Mouse (Mus musculus): ENCODE results near the gene Adam22. TPM values are rescaled to one million over a fixed set of nuclear protein-coding genes. Genes with fewer than 3 reads are reported as not detected.

Gene Adam22
- polyA plus RNA-seq, 1 experiment = not detected

DNA sequence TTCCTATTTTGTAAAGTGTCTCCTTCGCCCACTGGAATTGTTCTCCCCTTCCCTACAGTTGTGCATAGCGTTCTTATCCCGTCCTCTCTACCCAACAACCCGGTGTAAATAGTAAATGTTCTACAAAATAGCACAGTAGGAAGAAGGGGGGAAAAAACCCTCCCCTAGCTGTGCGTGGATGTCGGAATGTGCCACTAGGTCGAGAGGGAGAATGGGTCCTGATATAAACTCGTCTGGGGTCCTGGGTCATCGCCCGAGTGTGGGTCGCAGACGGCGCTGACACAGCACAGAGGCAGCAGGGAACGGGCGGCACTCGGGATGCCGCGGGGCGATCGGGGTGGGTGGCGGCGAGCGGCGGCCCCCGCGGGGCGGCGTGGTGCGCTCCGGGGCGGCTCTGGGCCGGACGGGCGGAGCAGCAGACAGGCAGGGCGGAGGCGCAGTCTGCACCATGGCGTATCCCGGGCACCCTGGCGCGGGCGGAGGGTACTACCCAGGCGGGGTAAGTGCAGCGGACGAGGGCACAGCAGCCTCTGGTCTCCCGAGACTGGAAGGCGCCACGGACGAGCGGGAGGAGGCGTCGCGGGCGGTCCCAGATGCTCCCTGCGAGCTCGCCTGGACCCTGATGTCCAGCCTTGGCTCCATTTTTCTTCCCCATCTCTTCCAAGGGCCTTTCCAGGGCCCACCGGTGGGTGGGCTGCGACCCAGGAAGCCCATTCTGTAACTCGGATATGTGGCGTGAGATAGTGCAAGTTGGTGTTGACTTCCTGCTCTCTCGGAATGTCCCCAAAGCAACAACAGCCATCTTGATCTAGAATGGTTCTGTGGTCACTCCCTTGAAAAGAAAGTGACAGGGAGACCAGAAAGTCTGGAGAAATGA lies 311.6 kb downstream of the Adam22 start:
- no peak for TF ChIP-seq GATA1 (IDR thresholded peaks at IDR 0.05; ENCODE audit: low read length)

DNA sequence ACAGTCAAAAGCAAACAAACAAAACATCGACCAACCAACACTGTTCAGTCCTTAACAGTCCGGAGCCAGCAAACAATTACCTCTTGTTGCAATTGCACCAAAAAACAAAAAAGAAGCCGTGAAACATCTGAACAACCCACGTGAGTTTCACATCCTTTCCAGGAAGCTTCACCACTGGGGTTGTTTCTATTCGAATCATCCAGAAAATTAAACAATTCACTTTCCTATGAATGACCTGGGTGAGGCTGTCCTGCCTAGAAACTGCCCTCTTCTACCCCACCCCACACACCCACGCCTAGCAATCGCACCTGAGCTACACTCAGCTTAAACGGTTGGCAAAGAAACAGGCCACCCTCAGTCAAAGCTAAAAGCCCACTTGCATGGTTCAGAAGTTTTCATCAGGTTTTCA lies 312.2 kb downstream of the Adam22 start:
- no peak for TF ChIP-seq GATA1 (IDR thresholded peaks at IDR 0.05; ENCODE audit: low read length)

DNA sequence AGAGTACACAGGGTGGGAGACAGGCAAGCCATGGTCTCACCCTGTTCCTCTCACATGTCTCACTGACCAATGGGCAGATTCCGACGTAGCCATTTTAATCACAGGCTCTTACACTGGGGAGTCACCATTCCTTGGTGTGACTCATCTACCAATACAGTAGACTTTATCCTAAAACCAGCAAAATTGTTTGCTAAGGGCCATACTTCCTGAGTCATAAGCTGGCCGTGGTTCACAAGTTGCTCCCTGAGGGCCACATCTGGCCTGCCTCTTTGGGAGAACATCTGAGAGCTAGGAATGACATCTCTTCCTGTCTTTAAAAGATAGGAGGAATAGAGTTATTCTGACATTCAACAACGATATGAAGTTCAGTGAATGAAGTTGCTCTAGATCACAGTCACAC lies 314.1 kb downstream of the Adam22 start:
- TF ChIP-seq GATA1 (IDR thresholded peaks at IDR 0.05; ENCODE audit: low read length) = no peak

DNA sequence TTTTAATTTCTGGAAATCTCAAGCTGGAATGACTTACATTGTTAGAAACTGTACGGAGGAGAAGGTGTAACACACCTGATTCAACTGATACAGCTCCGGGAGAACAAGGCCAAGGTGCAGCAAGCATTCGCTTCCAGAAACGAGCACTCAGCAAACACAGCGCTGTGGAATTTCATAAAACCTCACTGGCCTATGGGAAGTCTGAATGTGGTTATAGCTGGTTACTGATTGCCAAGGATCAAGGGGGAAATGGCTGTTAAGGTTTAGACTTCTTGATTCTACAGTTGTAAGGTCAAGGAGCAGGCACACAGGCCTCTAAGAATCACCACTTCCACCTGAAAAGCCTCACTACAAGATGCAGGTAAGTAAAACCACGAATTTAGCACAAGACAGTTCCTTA lies 322.1 kb downstream of the Adam22 start, which contains the start of gene Sri:
Gene Sri (plus strand): TSS at position 224 of the 400 bp plus-strand sequence.
- no peak for TF ChIP-seq GATA1 (IDR thresholded peaks at IDR 0.05; ENCODE audit: low read length)

Other genes with a start within 250 kb of the Adam22 start
- gene Dbf4, start 54.6 kb upstream of the Adam22 start, polyA plus RNA-seq (2012) = 37.0 and 57.2 TPM in 2 replicates
- gene Slc25a40, start 54.7 kb upstream of the Adam22 start, polyA plus RNA-seq (2012) = 1.7 and 2.6 TPM in 2 replicates

Measured in G1E-ER4 (cell line).